Mouse (Mus musculus): ENCODE data around the gene Syngap1.

GRCm38 (mm10) chr17:26932839-26933398, 8.1 kb upstream of the Syngap1 start, which contains the start of gene Phf1:
- no peak; the same call in 1 of the 2 replicates for TF ChIP-seq CTCF (IDR thresholded peaks at IDR 0.05; ENCODE audit: low read depth)
- TF ChIP-seq EP300 (IDR thresholded peaks at IDR 0.05; ENCODE audit: low read depth), result no peak

Data from liver, embryonic 14.5 days (tissue).